Mouse (Mus musculus): ENCODE data around the gene Cux2. TPM values are rescaled to one million over a fixed set of nuclear protein-coding genes. Genes with fewer than 3 reads are reported as not detected.

Gene Cux2
- polyA plus RNA-seq (2016; fragmentation: Nextera tagmentation; extraction: Ambion mirVana): 4.9 and 5.1 TPM in 2 replicates

DNA sequence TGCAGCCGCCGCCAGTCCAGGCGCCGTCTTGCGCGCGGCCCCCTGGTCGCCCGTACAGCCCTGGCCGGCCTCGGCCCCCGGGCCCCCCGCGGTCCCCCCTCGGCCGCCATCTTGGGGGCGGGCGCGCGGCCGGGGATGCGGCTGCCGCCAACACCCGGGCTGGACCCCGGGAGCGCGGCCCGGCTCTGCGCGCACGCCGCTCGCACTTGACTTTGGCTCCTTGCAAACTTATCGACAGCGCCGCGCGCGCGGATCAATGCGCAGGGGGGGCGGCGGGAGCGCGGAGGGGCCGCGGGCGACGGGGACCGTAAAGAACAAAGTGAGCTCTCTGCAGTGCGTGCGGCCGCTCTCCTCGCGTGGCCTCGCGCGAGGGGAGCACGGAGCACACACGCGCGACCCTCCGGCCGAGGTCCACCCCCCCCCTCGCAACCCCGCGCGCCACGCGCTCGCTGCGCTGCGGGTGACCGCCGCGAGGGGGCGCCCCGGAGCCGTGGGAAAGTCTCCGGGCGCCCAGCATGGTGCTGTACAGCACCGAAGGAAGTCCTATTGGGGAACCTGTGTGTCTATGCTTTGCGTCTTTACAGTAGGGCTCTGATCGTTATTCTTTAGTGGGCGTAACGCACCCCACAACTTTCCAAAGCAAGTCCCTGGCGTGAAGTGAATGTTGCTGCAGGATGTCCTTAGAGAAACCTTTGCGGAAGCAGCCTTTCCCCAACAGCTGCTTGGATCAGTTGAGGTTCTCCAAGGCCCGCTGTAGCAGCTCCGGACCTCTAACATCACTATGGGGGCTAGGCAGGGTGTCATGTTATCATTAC lies at the start of gene Cux2:
TSS of gene Cux2 (minus strand) at position 86 of the 815 bp plus-strand sequence.
- Histone ChIP-seq H3K4me1 (peaks cover 60% of the 10 kb centered on the region), H3K4me3 (peak within 1 kb of the TSS; percentile 81), H3K27me3 (replicated peaks; ENCODE audit: low read depth, poor library complexity, severe bottlenecking) (peaks cover 87% of the 10 kb centered on the region), H3K27ac (replicated peaks) (peak within 1 kb of the TSS; percentile 90), H3K9me3 (no peaks in the 10 kb centered on the region), H3K36me3 (replicated peaks) (no peaks in the 10 kb centered on the region)
- DNase-seq (ENCODE audit: low spot score): peak; percentile 89
- WGBS: 1% methylated on average over 90 of the region's 90 CpGs

GRCm38 (mm10) chr5:122094439-122094838 lies 44.5 kb upstream of the Cux2 start:
- Histone ChIP-seq H3K4me1 (peaks cover 5% of the 10 kb centered on the region; the same call in 1 of the 2 replicates), H3K4me3 (no peak overlapping the region), H3K9me3 (no peaks in the 10 kb centered on the region), H3K36me3 (replicated peaks) (no peaks in the 10 kb centered on the region), H3K27ac (replicated peaks) (no peak overlapping the region), H3K27me3 (replicated peaks; ENCODE audit: low read depth, poor library complexity, severe bottlenecking) (no peaks in the 10 kb centered on the region)
- DNase-seq (ENCODE audit: low spot score): no peak
- WGBS: 90% methylated on average over 10 of the region's 10 CpGs

GRCm38 (mm10) chr5:122093734-122094133 lies 43.8 kb upstream of the Cux2 start:
- no peaks in the 10 kb centered on the region for H3K9me3 ChIP-seq
- H3K27me3 ChIP-seq (replicated peaks; ENCODE audit: low read depth, poor library complexity, severe bottlenecking): no peaks in the 10 kb centered on the region
- no peak overlapping the region for H3K27ac ChIP-seq (replicated peaks)
- H3K36me3 ChIP-seq (replicated peaks): no peaks in the 10 kb centered on the region
- peaks cover 5% of the 10 kb centered on the region; the same call in 1 of the 2 replicates for H3K4me1 ChIP-seq
- no peak for DNase-seq (ENCODE audit: low spot score)
- 88% methylated on average over 14 of the region's 14 CpGs for WGBS
- H3K4me3 ChIP-seq: no peak overlapping the region

- Histone ChIP-seq H3K9me3 (no peaks in the 10 kb centered on the region), H3K27me3 (replicated peaks; ENCODE audit: low read depth, poor library complexity, severe bottlenecking) (no peaks in the 10 kb centered on the region), H3K4me1 (peaks cover 5% of the 10 kb centered on the region; the same call in 1 of the 2 replicates), H3K36me3 (replicated peaks) (no peaks in the 10 kb centered on the region), H3K27ac (replicated peaks) (no peak overlapping the region), H3K4me3 (no peak overlapping the region)
- WGBS: 50% methylated on average over 11 of the region's 11 CpGs
- no peak for DNase-seq (ENCODE audit: low spot score)
Measured at GRCm38 (mm10) chr5:122092794-122093193, 42.9 kb upstream of the Cux2 start.

DNA sequence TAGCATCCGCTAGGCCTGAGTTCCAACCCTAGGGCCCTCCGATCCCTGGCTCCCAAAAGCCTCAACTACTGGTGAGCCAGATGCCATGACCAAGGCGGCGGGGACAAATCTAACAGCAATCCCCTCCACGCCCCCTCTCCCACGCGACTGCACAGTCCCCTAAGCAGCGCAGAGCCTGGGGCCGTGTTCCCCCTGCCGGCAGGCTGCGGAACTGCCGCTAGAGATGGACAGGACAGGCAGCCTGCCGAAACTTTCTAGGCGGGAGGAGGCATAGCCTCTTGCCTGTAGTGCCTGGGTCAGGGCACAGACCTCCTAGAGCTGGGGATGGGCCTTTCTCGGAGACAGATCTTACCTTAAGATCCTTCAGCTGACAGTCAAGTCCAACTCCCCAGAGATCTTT lies 41.2 kb upstream of the Cux2 start:
- Histone ChIP-seq H3K4me1 (peaks cover 5% of the 10 kb centered on the region; the same call in 1 of the 2 replicates), H3K4me3 (no peak overlapping the region), H3K36me3 (replicated peaks) (no peaks in the 10 kb centered on the region), H3K9me3 (no peaks in the 10 kb centered on the region), H3K27ac (replicated peaks) (no peak overlapping the region), H3K27me3 (replicated peaks; ENCODE audit: low read depth, poor library complexity, severe bottlenecking) (no peaks in the 10 kb centered on the region)
- 19% methylated on average over 15 of the region's 15 CpGs for WGBS
- DNase-seq (ENCODE audit: low spot score): peak; percentile 86

DNA sequence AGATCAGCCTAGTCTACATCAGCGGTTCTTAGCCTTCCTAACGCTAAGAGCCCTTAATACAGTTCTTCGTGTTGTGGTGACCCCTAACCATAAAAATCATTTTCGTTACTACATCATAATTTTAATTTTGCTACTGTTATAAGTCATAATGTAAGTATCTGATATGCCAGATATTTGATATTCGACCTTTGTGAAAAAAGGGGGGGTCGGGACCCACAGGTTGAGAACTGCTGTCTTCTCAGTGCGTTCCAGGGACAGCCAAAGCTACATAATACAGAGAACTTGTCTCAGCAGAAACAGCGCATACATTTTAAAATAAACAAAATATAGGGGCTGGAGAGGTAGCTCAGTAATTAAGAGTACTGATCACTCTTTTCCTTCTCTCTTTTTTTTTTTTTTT lies 39.8 kb upstream of the Cux2 start:
- Histone ChIP-seq H3K27me3 (replicated peaks; ENCODE audit: low read depth, poor library complexity, severe bottlenecking) (no peaks in the 10 kb centered on the region; the same call in 1 of the 2 replicates), H3K9me3 (no peaks in the 10 kb centered on the region), H3K4me1 (peaks cover 5% of the 10 kb centered on the region; the same call in 1 of the 2 replicates), H3K4me3 (no peak overlapping the region), H3K36me3 (replicated peaks) (no peaks in the 10 kb centered on the region), H3K27ac (replicated peaks) (no peak overlapping the region)
- WGBS: 81% methylated on average over 8 of the region's 8 CpGs
- DNase-seq (ENCODE audit: low spot score): no peak

- H3K4me3 ChIP-seq: no peak overlapping the region
- no peak overlapping the region for H3K27ac ChIP-seq (replicated peaks)
- 5% methylated on average over 5 of the region's 5 CpGs for WGBS
- H3K9me3 ChIP-seq: no peaks in the 10 kb centered on the region
- H3K36me3 ChIP-seq (replicated peaks): no peaks in the 10 kb centered on the region
- no peaks in the 10 kb centered on the region; the same call in 1 of the 2 replicates for H3K27me3 ChIP-seq (replicated peaks; ENCODE audit: low read depth, poor library complexity, severe bottlenecking)
- H3K4me1 ChIP-seq: peaks cover 5% of the 10 kb centered on the region; the same call in 1 of the 2 replicates
- peak; percentile 87 for DNase-seq (ENCODE audit: low spot score)
Measured at GRCm38 (mm10) chr5:122088917-122089316, 39.0 kb upstream of the Cux2 start.

- DNase-seq (ENCODE audit: low spot score): no peak
- Histone ChIP-seq H3K4me1 (no peaks in the 10 kb centered on the region), H3K27me3 (replicated peaks; ENCODE audit: low read depth, poor library complexity, severe bottlenecking) (no peaks in the 10 kb centered on the region; the same call in 1 of the 2 replicates), H3K36me3 (replicated peaks) (no peaks in the 10 kb centered on the region), H3K4me3 (no peak overlapping the region), H3K9me3 (no peaks in the 10 kb centered on the region), H3K27ac (replicated peaks) (no peak overlapping the region)
- WGBS: 73% methylated on average over 3 of the region's 3 CpGs
Measured at GRCm38 (mm10) chr5:122086121-122086520, 36.2 kb upstream of the Cux2 start.

- Histone ChIP-seq H3K27me3 (replicated peaks; ENCODE audit: low read depth, poor library complexity, severe bottlenecking) (no peaks in the 10 kb centered on the region; the same call in 1 of the 2 replicates), H3K27ac (replicated peaks) (no peak overlapping the region), H3K36me3 (replicated peaks) (no peaks in the 10 kb centered on the region), H3K9me3 (no peaks in the 10 kb centered on the region), H3K4me3 (no peak overlapping the region), H3K4me1 (no peaks in the 10 kb centered on the region)
- no peak for DNase-seq (ENCODE audit: low spot score)
- WGBS: 79% methylated on average over 7 of the region's 7 CpGs
Measured at GRCm38 (mm10) chr5:122085291-122085690, 35.4 kb upstream of the Cux2 start.

DNA sequence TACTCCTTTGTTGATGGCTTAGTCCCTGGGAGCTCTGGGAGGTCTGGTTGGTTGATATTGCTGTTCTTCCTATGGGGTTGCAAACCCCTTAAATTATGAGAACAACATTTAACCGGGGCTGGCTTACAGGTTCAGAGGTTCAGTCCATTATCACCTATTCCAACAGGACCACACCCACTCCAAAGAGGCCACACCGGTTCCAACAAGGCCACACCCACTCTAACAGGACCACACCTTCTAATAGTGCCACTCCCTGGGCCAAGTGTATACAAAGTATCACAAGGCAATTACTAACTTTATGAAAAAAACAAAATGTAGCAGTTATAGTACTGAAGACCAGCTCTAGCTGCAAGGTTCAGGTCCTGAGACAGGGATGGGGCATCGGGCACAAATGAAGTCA lies 34.6 kb upstream of the Cux2 start:
- H3K4me1 ChIP-seq: no peaks in the 10 kb centered on the region
- 75% methylated on average over 3 of the region's 3 CpGs for WGBS

GRCm38 (mm10) chr5:122083282-122083681 lies 33.4 kb upstream of the Cux2 start:
- Histone ChIP-seq H3K4me3 (no peak overlapping the region), H3K9me3 (no peaks in the 10 kb centered on the region), H3K27ac (replicated peaks) (no peak overlapping the region), H3K4me1 (peaks cover 5% of the 10 kb centered on the region; the same call in 1 of the 2 replicates), H3K27me3 (replicated peaks; ENCODE audit: low read depth, poor library complexity, severe bottlenecking) (no peaks in the 10 kb centered on the region; the same call in 1 of the 2 replicates), H3K36me3 (replicated peaks) (no peaks in the 10 kb centered on the region)
- no peak for DNase-seq (ENCODE audit: low spot score)
- WGBS: 85% methylated on average over 2 of the region's 2 CpGs

More for the DNA sequence above, 34.6 kb upstream of the Cux2 start:
- Histone ChIP-seq H3K27me3 (replicated peaks; ENCODE audit: low read depth, poor library complexity, severe bottlenecking) (no peaks in the 10 kb centered on the region; the same call in 1 of the 2 replicates), H3K36me3 (replicated peaks) (no peaks in the 10 kb centered on the region), H3K27ac (replicated peaks) (no peak overlapping the region), H3K4me3 (no peak overlapping the region), H3K9me3 (no peaks in the 10 kb centered on the region)
- no peak for DNase-seq (ENCODE audit: low spot score)

GRCm38 (mm10) chr5:122081471-122081870 lies 31.6 kb upstream of the Cux2 start:
- H3K9me3 ChIP-seq: no peaks in the 10 kb centered on the region
- peaks cover 5% of the 10 kb centered on the region; the same call in 1 of the 2 replicates for H3K4me1 ChIP-seq
- H3K27me3 ChIP-seq (replicated peaks; ENCODE audit: low read depth, poor library complexity, severe bottlenecking): no peaks in the 10 kb centered on the region; the same call in 1 of the 2 replicates
- no peak for DNase-seq (ENCODE audit: low spot score)
- whole genome bisulfite sequencing: 91% methylated on average over 13 of the region's 13 CpGs
- H3K27ac ChIP-seq (replicated peaks): no peak overlapping the region
- H3K4me3 ChIP-seq: no peak overlapping the region
- no peaks in the 10 kb centered on the region for H3K36me3 ChIP-seq (replicated peaks)

DNA sequence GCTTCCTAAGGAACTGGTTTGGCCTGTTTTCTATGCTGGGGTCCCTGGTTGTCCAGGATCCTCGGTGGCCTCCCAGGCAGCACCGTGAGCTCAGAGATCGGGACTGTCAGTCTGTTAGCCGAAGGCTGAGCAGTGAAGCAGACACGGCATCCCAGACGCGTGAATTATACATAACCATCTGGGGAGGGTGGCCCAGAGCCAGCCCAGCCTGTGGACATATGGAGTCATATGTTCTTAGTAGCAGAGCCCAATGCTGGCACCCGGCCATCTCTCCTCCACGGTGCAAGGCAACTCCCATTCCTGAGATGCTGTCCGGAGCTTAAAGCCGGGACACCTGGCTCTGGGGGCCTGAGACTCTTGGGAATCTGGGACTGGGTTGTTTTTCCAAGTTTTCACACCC lies 31.0 kb upstream of the Cux2 start:
- no peak overlapping the region for H3K27ac ChIP-seq (replicated peaks)
- H3K36me3 ChIP-seq (replicated peaks): no peaks in the 10 kb centered on the region
- no peak overlapping the region for H3K4me3 ChIP-seq
- H3K4me1 ChIP-seq: peaks cover 5% of the 10 kb centered on the region; the same call in 1 of the 2 replicates
- H3K9me3 ChIP-seq: no peaks in the 10 kb centered on the region
- WGBS: 92% methylated on average over 11 of the region's 11 CpGs
- H3K27me3 ChIP-seq (replicated peaks; ENCODE audit: low read depth, poor library complexity, severe bottlenecking): no peaks in the 10 kb centered on the region; the same call in 1 of the 2 replicates
- no peak for DNase-seq (ENCODE audit: low spot score)

All from embryonic facial prominence, embryonic 10.5 days (tissue).